Mouse (Mus musculus) T-helper 2 cell (primary cell): ENCODE results near the gene Phf5a.

Experiments
- in situ Hi-C: fragments of 300-600 bp; cut with MboI, MseI; formaldehyde crosslinking; loops from one replicate; pipeline ENCODE4 v1.15.1; 2025; ENCODE audit warnings: high pct_unique_total_duplicates

Gene Phf5a

DNA sequence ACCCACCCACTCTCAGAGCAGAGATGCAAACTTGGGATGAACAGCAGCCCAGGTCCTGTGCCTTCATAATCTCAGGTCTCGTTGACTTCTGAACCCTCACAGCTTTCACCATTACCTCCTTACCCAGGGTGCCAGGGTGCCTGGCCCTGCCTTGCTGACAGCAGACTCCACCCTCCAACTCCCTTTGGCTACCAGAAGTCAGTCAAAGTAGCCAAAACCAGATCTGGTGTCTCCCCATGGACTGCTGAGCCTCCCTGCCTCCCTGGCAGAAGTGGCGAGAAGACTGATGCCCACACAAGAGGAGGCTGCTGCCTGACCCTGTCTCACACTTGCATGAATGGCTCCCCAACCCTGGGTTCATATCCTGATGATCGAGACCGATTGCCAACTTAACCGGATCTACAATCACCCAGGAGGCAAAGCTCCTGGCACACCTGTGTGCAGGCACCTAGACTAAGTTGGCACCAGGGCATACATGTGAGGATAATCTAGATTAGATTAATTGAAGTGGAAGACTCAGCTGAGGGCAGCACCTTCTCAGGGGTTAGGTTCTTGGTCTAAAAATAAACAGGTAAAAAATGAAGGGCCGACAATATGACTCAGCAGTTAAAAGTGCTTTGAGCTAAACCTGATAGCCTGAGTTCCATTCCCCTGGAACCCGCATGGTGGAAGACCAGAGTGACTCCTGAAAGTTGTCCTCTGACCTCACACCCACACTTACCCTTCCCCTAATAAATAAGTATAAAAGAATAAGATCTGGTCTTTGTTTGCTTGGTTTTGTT lies 43.1 kb downstream of the Phf5a start:
- in situ Hi-C loops = no loop called here

DNA sequence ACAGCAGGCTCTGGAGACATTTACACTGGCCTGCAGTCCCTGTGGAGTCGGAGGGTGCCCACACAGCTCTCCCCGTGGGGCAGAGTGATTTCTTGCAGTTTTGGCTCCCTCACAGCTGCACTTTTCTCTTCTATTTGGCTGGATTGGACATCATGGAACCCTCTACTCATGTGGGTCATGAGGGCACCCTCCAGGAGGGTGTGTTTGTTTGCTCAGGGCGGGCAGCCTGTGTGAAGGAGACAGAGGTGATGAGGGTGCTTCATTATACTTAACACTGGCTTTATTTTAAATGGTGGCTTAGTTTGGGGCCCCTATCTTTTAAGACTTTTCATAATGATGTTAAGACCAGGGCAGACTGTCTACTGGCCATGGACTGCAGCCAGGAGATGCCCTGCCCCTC lies 46.9 kb downstream of the Phf5a start:
- in situ Hi-C loops = no loop called here

DNA sequence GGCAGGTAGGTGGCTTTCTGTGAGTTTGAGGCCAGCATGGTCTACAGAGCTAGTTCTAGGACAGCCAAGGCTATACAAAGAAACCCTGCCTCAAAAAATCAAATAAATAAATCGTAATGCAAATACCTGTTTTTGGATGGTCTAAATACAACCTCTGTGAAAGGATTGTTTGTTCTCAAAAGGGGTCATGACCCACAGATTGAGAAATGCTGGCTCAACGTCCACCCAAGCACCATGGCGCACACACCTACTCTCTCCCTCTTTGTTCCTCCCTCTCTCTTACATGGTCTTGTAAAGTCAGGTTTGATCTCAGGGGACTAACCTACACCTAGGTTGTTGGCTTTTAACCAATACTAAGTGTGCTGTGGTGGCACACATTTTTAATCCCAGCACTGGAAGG lies 49.1 kb downstream of the Phf5a start:
- in situ Hi-C loops = no loop called here

- in situ Hi-C loops = no loop called here
Measured at GRCm38 (mm10) chr15:81818404-81818803, 53.3 kb downstream of the Phf5a start.

- in situ Hi-C loops = no loop called here
Measured at GRCm38 (mm10) chr15:81814716-81815370, 56.9 kb downstream of the Phf5a start.
